Mouse (Mus musculus) CD4-positive, CD25-positive, alpha-beta regulatory T cell, adult 4 months (primary cell): ENCODE results near the gene Wap. TPM values are rescaled to one million over a fixed set of nuclear protein-coding genes. Genes with fewer than 3 reads are reported as not detected.
"Not testable (repeated sequence)": the region's sequence is repeated elsewhere in the genome, so short reads cannot be mapped to it uniquely, and the experiment has no call there.

Experiments
- ATAC-seq: one replicate; pipeline ENCODE4 v1.8.0; 2017
- polyA plus RNA-seq, 2 experiments: library from polyadenylated mRNA; unstranded; fragments of 100-300 nt; shearing (Covaris generic); gene quantifications; one replicate each; pipeline ENCODE4 v1.2.1; 2017

Wap gene
- not detected for polyA plus RNA-seq

GRCm38 (mm10) chr11:6638537-6638936 lies at the start of gene Wap:
TSS of gene Wap (minus strand) at chr11:6638637.
- ATAC-seq: no peak

- no peak for ATAC-seq
Observed at GRCm38 (mm10) chr11:6684741-6685140, 46.3 kb upstream of the Wap start.

GRCm38 (mm10) chr11:6680397-6680818 lies 42.0 kb upstream of the Wap start:
- ATAC-seq: no peak

- ATAC-seq: peak; percentile 88
Observed at GRCm38 (mm10) chr11:6679694-6680396, 41.4 kb upstream of the Wap start.

- ATAC-seq: no peak
Observed at GRCm38 (mm10) chr11:6677530-6677929, 39.1 kb upstream of the Wap start.

GRCm38 (mm10) chr11:6676641-6677040 lies 38.2 kb upstream of the Wap start:
- no peak for ATAC-seq

GRCm38 (mm10) chr11:6675402-6675801 lies 37.0 kb upstream of the Wap start:
- no peak for ATAC-seq

- no peak for ATAC-seq
Observed at GRCm38 (mm10) chr11:6674701-6675100, 36.3 kb upstream of the Wap start.

GRCm38 (mm10) chr11:6670826-6671225 lies 32.4 kb upstream of the Wap start:
- ATAC-seq: no peak

- no peak for ATAC-seq
Observed at GRCm38 (mm10) chr11:6670044-6670443, 31.6 kb upstream of the Wap start.

GRCm38 (mm10) chr11:6669041-6669440 lies 30.6 kb upstream of the Wap start:
- ATAC-seq: no peak

- no peak for ATAC-seq
Observed at GRCm38 (mm10) chr11:6666634-6667033, 28.2 kb upstream of the Wap start.

- ATAC-seq: no peak
Observed at GRCm38 (mm10) chr11:6661206-6661605, 22.8 kb upstream of the Wap start.

GRCm38 (mm10) chr11:6658271-6658670 lies 19.8 kb upstream of the Wap start, which contains the start of gene Ramp3:
TSS of gene Ramp3 (plus strand) at chr11:6658521.
- ATAC-seq: peak; percentile 60

GRCm38 (mm10) chr11:6654903-6655302 lies 16.5 kb upstream of the Wap start:
- peak; percentile 78 for ATAC-seq

- ATAC-seq: not testable (repeated sequence)
Observed at GRCm38 (mm10) chr11:6652978-6653377, 14.5 kb upstream of the Wap start.

GRCm38 (mm10) chr11:6650519-6650918 lies 12.1 kb upstream of the Wap start:
- no peak for ATAC-seq

GRCm38 (mm10) chr11:6647831-6648724 lies 9.6 kb upstream of the Wap start:
- ATAC-seq: no peak

GRCm38 (mm10) chr11:6644566-6644965 lies 6.1 kb upstream of the Wap start:
- no peak for ATAC-seq

- ATAC-seq: no peak
Observed at GRCm38 (mm10) chr11:6639072-6639471, 635 bp upstream of the Wap start.

GRCm38 (mm10) chr11:6636150-6636549 lies 2.3 kb downstream of the Wap start:
- no peak for ATAC-seq

- no peak for ATAC-seq
Observed at GRCm38 (mm10) chr11:6629655-6630054, 8.8 kb downstream of the Wap start.

GRCm38 (mm10) chr11:6628568-6628967 lies 9.9 kb downstream of the Wap start:
- ATAC-seq: peak; percentile 20

- ATAC-seq: peak; percentile 45
Observed at GRCm38 (mm10) chr11:6627731-6628130, 10.7 kb downstream of the Wap start.
